Mouse (Mus musculus): ENCODE results near the gene Ano5.

Ano5 gene

GRCm38 (mm10) chr7:51510671-51511651, at the start of gene Ano5:
Ano5 (plus strand) TSS chr7:51511029.
- peak; percentile 62 for DNase-seq (ENCODE audit: low spot score)

- no peak for DNase-seq (ENCODE audit: low spot score)
Observed at GRCm38 (mm10) chr7:51499396-51499795, 11.4 kb upstream of the Ano5 start.

- DNase-seq (ENCODE audit: low spot score) = no peak
Observed at GRCm38 (mm10) chr7:51503940-51504339, 6.9 kb upstream of the Ano5 start.

GRCm38 (mm10) chr7:51510147-51510546, 682 bp upstream of the Ano5 start:
- peak; percentile 1 for DNase-seq (ENCODE audit: low spot score)

GRCm38 (mm10) chr7:51539344-51539743, 28.5 kb downstream of the Ano5 start:
- no peak for DNase-seq (ENCODE audit: low spot score)

GRCm38 (mm10) chr7:51540736-51541135, 29.9 kb downstream of the Ano5 start:
- peak; percentile 1 for DNase-seq (ENCODE audit: low spot score)

GRCm38 (mm10) chr7:51600021-51600420, 89.2 kb downstream of the Ano5 start:
- DNase-seq (ENCODE audit: low spot score) = no peak

GRCm38 (mm10) chr7:51603741-51604140, 92.9 kb downstream of the Ano5 start:
- peak; percentile 3 for DNase-seq (ENCODE audit: low spot score)

GRCm38 (mm10) chr7:51614404-51614803, 103.6 kb downstream of the Ano5 start:
- DNase-seq (ENCODE audit: low spot score) = no peak

GRCm38 (mm10) chr7:51617941-51618340, 107.1 kb downstream of the Ano5 start:
- DNase-seq (ENCODE audit: low spot score) = no peak

GRCm38 (mm10) chr7:51618412-51618811, 107.6 kb downstream of the Ano5 start:
- DNase-seq (ENCODE audit: low spot score) = no peak

GRCm38 (mm10) chr7:51619977-51620376, 109.1 kb downstream of the Ano5 start:
- no peak for DNase-seq (ENCODE audit: low spot score)

GRCm38 (mm10) chr7:51621694-51622145, 110.9 kb downstream of the Ano5 start, which contains the start of gene Slc17a6:
Slc17a6 (plus strand) TSS chr7:51622006.
- DNase-seq (ENCODE audit: low spot score) = peak; percentile 68

- no peak for DNase-seq (ENCODE audit: low spot score)
Observed at GRCm38 (mm10) chr7:51622196-51622595, 111.4 kb downstream of the Ano5 start.

GRCm38 (mm10) chr7:51622666-51623065, 111.8 kb downstream of the Ano5 start:
- no peak for DNase-seq (ENCODE audit: low spot score)

- no peak for DNase-seq (ENCODE audit: low spot score)
Observed at GRCm38 (mm10) chr7:51624336-51624897, 113.6 kb downstream of the Ano5 start.

- no peak for DNase-seq (ENCODE audit: low spot score)
Observed at GRCm38 (mm10) chr7:51625161-51625560, 114.3 kb downstream of the Ano5 start.

GRCm38 (mm10) chr7:51625591-51626255, 114.9 kb downstream of the Ano5 start:
- DNase-seq (ENCODE audit: low spot score) = no peak

- DNase-seq (ENCODE audit: low spot score) = no peak
Observed at GRCm38 (mm10) chr7:51626451-51627000, 115.7 kb downstream of the Ano5 start.

GRCm38 (mm10) chr7:51627001-51627631, 116.3 kb downstream of the Ano5 start:
- no peak for DNase-seq (ENCODE audit: low spot score)

- DNase-seq (ENCODE audit: low spot score) = no peak
Observed at GRCm38 (mm10) chr7:51627666-51628065, 116.8 kb downstream of the Ano5 start.

GRCm38 (mm10) chr7:51628349-51628748, 117.5 kb downstream of the Ano5 start:
- no peak for DNase-seq (ENCODE audit: low spot score)

Data from ovary, postnatal 14 days (tissue).